Mouse (Mus musculus): Measurements from ENCODE around the gene Lingo1.

Gene Lingo1

DNA sequence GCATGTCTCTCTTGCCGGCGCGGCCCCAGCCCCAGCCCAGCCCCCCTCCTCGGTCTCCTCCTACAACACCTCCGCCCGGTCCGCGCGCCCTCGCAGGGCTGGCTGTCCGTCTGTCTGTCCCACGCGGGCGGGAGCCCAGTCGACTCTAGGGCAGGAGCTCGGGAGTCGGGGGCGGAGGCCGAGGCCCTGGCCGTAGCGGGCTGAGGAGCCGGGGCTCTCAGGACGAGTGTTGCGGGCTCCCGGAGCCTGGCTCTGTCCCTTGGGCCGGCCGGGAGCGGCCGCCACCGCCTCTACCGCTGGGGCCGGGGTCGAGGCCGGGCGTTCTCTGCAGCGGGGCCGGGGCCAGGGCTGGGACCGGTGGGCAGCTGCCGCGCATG is 161.2 kb downstream of the Lingo1 start:
- no peak for DNase-seq (ENCODE audit: low read depth)

DNA sequence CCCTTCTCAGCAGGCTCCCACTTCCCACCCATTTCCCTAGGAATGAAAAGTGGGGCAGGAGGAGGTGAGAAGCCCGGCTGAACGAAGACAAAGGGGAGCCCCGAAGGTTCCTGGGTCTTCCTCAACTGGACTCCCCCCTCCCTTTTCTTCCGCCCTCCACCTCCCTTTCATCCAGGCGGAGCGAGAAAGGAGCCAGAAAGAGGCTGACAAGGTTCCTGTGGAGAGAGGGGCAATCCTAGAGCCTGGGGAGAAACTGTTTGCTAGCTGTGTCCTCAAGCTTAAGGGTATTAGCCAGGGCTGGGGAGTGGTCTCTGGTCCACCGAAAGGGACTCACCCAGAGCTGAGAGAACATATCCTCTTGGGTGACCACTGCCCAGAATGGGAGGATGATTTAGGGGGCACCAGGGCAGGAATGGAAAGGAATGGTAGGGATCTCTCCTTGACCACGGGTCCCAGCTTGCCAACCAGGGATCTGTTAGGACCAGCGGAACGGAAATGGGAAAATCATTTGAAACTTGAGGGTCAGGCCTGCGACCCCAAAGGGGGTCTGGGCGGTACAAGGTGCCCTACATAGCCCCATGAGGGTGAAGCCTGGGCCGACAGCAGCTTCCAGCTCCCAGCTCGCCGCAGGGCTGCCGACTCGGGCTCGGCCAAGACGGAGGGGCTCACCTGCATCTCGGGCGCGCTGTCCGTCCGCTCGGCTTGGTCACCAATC is 161.7 kb downstream of the Lingo1 start:
- DNase-seq (ENCODE audit: low read depth) = no peak

DNA sequence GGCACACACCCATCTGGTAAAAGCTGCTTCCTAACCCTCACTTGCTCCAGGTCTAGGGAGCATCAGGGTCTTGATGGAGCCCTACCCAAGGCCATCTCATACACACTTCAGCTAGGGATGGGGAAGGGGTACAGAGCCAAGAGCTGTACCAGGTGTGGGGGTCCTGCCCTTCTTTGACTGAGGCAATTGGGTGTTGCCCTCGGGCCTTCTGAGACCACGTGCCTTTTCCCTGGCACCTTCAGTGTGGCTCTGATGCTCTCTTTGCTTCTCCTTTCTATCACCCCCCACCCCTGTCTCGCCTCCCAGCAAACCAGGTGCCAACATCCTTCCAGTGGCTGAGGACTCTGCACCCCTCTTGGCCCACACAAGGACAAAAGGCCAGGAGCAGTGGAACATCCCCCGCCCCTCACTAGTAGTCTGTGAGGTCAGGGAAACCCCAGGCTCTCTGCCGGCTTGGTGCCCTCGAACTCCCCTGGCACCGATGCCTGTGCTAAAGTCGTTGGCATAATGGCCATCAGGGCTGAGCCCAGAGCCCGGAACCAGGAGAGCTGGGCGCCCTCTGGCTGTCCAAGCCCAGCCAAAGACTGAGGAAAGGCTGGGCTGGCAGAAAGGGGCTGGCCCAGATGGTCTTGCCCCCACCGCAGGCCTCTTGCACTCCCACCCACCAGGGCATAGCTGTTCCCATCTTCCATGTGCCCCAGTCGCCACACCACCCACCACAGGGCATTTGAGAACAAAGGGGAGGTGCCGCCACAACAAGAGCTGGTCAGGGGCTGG is 162.6 kb downstream of the Lingo1 start:
- no peak for DNase-seq (ENCODE audit: low read depth)

DNA sequence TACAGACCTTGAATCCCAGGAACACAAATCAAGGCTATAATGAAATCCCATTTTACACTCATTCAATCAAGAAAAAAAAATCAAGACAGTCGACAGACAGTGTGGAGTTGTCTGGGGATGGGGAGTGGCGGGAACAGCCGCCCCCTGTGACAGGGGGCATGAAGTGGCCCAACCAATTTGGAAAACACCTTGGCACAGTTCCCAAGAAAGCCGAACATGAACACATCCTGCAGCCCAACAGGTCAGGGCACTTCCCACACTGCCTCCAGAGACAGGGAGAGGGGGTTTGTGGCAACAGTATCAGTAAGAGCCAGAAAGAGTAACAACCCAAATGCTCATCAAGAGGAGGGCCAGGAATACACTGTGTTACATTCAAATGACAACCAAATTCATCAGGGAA is 165.3 kb downstream of the Lingo1 start:
- DNase-seq (ENCODE audit: low read depth) = no peak

DNA sequence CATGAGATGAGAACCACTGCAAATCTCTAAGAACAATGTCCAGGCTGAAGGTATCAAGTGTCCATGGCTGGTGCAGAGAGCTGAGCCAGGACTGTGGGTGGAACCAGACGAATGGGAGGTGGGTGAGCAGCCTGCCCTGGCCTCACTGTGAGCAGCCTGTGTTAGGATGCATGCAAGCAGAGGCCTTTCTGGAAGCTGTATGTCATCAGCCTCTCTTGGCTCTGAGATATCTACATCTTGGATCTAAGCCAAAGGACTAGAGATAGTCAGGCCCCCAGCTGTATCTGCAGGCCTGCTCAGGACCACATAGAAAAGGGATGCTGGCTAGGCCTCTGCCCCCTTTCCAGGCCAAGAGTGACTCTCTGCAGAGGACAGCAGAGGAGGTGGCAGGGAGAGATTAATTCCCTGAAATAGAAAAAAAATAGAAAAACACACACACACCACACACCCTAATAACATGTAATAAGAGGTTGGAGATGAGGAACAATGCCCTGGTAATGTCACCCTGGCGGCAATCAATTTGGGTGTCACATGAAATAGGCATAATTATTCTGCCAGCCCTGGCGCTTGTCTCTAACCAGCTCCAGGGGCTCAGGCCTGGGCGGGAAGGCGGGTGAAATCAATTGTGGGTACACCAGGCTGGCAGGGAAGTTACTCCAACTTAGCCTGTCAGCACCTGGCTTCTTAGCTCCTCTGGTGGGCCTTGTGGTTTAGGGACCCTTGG is 166.4 kb downstream of the Lingo1 start:
- DNase-seq (ENCODE audit: low read depth) = no peak

DNA sequence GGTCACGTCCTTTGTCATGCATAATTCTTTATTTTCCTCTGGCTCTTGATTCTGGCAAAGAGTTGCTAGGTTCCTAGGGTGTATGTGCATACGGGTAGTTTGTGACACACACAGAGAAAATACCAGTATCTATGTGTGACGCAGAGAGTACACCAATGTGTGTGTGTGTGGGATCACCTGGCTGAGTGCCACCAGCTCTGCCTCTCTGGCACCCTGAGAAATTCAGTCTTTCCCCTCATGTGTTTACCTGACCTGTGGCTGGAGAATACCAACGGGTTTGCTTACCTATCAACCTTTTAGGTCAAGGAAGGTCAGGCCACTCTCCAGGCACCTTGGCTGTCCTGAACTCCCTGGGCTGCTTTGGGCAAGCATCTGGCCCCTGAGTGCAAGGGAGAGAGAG is 169.0 kb downstream of the Lingo1 start:
- DNase-seq (ENCODE audit: low read depth) = no peak

DNA sequence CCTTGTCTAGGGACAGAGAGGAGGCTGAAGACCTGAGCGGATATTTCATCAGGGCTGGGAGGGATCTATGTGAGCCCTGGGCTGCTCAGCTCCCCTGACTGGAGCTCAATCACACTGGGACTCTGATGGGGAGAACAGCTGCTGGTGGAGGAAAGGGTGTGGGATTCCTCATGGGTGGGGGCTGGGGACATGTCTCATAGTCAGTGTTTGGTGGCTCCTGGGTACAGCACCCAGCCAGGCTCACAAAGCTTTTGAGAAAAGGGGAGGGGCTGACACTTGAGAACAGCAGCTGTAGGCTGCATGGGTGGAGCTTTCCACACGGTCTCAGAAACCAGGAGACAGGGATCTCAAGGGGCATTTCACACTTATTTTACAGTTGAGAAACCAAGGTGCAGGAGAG is 171.3 kb downstream of the Lingo1 start:
- no peak for DNase-seq (ENCODE audit: low read depth)

DNA sequence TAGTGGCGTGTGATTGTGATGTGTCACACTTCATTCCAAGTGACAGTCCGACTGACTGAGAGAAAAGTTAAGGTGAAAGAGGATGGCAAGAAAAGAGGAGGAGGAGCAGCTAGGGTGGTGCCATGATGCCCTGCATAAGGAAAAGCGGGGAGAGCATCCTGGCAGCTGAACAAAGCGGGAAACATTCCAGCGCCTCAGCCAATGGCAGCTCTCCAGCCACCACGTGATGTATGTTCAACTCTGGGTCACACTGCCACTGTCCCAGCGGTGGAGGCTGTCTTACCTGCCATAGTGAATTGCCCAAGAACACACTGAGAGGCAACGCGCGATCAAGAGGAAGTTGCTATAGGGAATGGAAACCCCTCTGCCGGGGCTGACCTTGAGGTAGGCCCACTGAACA is 172.9 kb downstream of the Lingo1 start:
- DNase-seq (ENCODE audit: low read depth) = no peak

DNA sequence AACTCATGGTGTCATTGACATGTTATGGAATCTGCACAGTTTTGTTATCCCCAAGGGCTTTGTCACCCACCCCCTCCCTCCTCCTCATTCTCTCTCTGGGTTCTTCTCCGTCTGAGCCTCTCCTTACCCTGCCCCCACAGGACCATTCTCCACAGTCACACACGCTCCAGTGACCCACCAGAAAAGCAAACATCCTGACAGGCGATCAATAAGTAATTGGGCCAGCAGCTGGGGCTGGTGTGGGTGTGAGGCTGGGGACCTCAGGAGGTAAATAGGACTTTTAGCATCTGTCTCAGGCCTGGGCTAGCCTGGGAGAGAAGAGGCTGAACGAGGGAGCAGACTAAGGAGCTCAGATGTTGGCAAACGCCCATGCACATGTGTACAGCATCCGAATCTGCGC is 173.5 kb downstream of the Lingo1 start:
- DNase-seq (ENCODE audit: low read depth) = no peak

DNA sequence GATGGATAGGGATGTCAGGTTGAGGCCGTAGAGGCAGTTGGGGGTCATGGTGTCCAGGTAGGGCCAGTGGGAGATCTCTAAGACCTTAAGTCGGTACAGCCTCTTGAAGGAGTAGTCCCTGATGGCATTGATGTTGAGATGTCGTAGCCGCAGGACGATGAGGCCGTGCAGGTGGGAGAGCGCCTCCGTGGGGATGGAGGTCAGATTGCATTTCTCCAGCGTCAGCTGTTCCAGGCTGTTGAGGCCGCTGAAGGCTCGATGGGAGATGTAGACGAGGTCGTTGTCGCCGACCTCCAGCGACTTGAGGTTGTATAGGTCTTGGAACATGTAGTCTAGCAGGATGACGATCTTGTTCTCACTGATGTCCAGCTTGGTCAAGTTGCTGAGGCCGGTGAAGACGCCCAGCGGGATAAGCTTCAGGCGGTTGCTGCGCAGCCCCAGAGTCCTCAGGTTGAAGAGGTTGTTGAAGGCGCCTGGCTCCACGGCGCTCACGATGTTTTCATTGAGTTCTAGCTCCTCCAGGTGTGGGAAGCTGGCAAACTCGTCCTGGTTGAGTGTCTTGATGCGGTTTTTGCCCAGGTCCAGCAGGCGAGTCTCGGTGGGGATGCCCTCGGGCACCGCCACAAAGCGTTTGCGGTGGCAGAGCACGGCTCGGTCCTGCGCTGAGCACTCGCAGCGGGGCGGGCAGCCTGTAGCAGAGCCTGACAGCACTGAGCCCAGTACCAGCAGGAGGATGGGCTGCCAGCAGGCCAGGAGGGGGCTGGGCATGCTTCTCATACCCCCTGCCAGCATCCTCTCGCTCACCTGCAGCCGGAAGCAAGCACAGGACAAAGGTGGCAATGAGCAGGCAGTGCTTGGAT is 175.5 kb downstream of the Lingo1 start:
- DNase-seq (ENCODE audit: low read depth) = no peak

DNA sequence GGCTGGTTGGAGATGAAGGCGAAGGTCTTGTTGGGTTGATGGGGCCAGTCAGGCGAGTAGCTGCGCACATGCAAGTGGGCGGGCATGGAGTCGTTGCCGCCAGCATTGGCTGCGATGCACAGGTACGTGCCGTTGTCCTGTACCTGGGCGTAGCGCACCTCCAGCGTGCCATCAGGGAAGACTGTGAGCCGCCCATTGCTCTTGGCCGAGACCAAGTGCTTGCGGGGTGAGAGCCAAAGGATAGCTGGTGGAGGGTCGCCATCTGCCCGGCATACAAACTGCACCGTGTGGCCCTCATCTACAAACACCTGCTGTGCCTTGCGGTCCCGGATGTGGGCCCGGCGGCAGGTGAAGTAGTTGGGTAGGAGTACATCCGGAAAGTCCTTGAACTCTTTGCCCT is 176.6 kb downstream of the Lingo1 start:
- DNase-seq (ENCODE audit: low read depth) = no peak

DNA sequence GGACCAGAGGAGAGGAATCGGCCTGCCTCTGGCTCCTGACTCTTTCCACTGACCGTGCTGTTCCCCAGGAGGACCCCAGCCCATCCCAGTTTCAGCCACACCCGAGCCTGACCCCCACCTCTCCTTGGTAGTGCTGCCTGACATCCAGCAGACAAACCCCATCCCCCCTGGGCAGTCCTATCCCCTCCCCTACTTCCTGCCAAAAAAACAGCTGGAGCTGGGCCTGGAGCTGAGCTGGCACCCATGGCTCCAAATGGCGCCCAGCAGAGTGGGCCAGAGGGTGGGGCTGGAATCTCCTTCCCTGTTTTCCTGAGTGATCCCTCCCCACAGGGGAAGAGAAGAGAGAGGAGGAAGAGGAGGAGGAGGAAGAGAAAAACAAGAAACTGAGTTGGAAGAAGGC is 177.6 kb downstream of the Lingo1 start:
- no peak for DNase-seq (ENCODE audit: low read depth)

DNA sequence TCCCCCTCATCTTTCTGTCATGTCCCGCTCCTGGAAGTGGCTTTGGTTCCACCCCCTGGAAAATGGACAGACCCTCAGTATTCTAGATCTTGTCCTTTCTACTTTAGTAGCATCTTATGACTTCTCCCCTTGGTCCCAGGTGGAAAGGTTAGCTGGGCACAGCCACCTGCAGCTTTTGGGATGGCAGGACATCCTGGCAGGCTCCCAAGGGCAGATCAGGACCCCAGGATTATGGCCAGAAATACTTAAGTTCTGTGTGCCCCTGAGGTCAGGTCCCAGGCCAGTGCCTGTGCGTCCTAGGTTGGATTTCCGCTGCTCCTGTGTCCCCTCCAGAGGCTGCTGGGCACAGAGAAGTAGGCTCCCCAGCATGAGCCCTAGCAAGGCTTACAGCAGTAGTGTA is 180.2 kb downstream of the Lingo1 start:
- no peak for DNase-seq (ENCODE audit: low read depth)

DNA sequence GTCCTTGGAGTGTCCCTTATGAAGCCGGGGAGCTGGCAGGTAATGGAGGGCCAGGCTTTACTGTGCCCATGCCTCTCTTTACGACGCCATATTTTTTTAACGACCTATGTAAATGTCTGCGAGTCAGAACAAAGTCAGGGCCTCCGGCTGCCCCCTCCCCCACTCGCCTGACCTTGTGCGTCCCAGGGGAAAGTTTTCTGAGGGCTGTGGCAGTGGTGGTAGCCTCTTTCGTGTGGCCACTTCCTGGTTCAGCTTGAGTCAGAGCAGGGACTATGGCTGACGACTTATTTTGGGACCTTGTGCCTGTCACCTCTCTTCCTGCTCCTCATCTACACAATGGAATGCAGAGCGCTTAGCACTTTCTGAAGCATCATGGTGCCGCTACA is 183.5 kb downstream of the Lingo1 start:
- peak; percentile 24 for DNase-seq (ENCODE audit: low read depth)

DNA sequence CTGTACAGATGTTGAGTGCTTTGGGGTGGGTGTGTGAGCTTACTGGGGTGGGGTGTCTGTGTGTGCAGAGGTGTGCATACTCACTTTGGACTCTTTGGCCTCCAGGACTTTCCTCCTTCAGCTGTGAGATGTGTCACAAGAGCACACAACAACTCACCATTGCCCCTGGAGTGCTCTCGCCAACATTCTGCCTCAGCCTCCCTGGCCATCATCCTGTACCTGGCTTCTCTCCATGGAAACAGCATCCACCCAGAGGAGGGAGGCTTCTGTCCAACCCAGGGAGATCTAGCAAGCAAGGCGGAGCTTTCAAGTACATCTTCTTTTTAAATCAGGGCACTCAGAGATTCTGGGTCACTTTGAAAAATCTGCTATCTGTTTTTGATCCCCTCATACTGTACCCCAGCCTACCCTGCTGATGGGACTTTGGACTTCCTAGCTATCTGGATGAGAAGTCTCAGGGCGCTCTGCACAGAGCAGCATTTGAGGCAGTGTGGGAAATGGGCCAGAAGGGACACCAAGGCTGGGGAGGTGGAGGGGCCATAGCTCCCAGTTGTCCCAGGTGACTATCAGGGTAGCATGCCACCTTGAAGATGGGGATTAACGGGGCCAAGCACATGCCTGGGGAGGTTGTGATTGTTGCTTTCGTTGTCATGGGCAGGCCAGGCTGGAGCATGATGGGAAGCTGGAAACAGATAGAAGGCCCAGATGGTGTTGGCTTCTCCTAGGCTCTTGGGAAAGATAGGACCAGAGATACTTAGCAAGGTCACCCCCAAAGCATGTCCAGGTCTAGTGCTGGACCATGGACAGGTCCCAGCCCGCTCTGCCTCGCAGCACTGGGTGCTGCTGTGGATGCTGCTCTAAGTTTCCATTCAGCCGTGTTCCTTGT is 184.1 kb downstream of the Lingo1 start:
- DNase-seq (ENCODE audit: low read depth) = no peak

DNA sequence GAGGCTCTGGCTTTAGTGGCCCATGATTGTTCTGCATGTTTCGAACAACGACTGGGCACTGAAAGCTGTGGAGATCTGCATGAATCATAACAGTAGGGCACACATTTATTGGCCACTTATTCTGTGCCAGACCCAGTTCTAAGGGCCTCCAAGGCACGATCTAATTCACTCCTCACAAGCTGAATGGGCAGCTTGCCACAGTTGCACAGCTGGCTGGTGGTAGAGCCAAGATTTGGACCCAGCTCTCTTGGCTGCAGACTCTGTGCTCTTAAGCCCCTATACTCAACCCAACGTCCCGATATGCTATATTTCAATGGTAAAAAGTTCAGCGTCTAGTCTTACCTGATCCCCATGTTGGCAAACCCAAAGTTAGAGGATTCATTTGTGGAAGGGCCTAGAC is 185.3 kb downstream of the Lingo1 start:
- DNase-seq (ENCODE audit: low read depth) = no peak

DNA sequence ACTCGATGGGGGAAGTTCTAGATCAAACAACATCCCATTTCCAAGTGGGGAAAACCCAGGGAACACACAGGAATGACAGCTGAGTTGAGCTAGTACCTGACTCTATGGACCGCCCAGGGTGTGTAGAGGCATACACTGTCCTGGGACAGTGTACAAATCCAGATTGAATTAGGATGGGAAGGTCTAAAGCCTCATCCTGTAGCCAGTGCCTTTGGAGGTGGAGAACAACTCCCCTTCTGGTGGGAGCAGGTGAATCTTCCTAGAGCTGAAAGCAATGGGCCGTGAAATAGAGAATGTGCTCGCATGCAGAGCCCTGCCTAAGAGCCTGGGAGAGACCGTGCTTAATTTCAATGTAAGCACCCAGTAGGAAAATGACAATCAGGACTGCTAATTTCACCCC is 185.8 kb downstream of the Lingo1 start:
- DNase-seq (ENCODE audit: low read depth) = no peak

DNA sequence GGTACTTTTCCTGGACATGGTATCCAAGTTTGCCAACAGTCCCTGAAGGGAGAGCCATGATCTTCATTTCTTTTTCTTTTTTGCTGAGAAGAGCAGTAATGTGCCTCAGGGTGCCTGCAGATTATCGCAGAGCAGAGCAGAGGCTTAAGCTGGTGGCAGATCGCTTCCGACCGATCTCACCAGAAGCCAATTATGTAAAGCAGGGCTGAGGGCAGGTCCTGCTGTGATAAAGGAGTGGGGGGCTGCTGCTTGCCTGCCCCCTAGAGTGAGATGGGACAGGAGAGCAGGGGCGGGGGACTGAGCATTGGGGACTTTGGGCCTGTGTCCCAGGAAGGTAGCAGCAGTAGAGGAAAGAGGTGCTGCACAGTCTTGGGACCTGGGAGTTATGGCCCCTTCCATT is 186.8 kb downstream of the Lingo1 start:
- no peak for DNase-seq (ENCODE audit: low read depth)

DNA sequence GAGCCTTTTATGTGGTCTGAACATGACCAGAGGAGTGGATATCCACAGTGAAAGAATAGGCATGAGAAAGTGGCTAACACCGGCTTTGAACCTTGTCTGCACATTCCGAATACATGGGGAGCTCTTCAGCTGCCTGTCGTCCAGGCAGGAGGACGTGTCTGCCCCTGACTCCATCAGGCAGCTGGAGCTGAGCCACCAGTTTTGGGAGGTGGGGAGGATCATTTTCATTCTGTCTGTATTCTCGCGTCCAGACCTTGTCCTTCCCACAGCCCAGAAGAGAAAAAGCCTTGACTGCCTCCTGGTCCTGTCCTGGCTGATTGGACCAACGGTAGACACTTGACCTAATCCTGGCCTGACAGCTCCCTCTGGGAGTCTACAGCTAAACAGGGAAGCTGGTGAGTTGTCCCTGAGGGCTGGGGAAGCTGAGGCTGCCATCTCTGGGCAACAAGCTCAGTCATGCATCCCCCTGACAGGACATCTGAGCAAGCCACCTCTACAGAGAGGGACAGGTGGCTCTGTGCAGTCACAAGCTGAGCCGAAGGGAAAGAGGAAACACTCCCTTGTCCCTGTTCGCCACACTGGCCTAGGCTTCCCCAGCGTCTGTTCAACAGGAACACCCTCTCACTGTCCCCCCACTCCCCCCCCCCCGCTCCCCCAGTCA is 187.4 kb downstream of the Lingo1 start:
- DNase-seq (ENCODE audit: low read depth) = no peak

DNA sequence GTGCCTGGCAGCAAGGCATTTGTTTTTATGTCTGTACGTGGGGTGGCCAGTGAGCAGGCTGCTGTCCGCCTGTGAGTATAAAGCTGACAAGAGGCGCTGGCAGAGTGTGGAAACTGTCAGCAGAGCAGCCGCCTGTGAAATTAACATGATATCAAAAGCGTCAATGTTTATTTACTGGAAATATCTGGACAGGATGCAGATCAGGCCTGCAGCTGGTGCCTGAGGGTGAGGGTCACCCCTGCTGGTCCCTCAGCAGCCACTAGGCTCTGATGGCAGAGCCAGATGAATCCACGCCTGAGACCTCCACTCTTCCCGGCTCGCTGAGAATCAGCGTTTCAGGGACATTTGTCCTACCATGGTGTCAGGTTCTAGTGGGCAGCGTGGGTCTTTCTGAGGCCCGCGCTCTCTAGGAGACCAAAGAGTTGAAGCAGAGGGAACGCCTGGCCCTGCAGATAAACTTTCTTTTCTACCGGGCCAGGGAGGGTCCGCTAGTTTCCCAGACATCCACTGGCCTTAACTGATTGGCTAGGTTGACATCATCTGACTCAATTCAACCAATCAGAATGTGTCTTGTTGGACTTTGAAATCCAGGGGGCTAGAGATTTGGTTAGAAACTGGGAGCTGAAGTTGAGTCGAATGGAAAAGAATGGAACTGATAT is 190.1 kb downstream of the Lingo1 start:
- DNase-seq (ENCODE audit: low read depth) = no peak
